ENCODE assay signal across 24 mouse cellular contexts in the genomic region with DNA sequence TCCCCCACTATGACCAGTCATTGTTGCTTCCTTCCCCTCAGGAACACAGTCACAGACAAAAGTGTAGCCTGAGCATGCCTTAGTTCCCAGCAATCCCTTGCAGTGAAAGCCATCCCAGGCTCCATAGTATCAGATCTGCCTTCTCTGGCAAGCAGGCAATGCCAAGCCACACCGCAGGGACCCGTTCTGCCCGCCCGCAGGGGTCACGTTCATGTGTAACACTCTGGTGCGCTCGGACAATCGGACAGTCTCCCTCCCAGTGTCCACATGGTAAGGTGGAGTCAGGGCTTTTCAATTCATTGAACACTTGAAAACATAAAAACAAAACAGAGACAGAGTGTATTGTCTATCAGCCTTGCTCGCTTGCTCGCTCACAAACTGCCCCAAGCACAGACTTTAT. TPM values are rescaled to one million over a fixed set of nuclear protein-coding genes. Genes with fewer than 3 reads are reported as not detected.
DNase-seq lines count a peak whose midpoint lies in the region; ATAC-seq and TF ChIP-seq lines count a peak whose summit lies in the region.
"Had no signal": no experiment of that assay in that cellular context is flagged by ENCODE, and none has a peak within 500 bp of the region (broad histone marks: within the 10 kb centered on the region; RNA-seq: fewer than 3 reads in every experiment).

No protein-coding gene starts in this region.

- 23% methylated on average over 10 of the region's 10 CpGs for WGBS in cerebellum, adult 2 months
- 76% methylated on average over 10 of the region's 10 CpGs for WGBS in hindbrain, embryonic 16.5 days
- 91% methylated on average over 10 of the region's 10 CpGs for WGBS in hindbrain, embryonic 10.5 days
- 89% methylated on average over 10 of the region's 10 CpGs for WGBS in midbrain, embryonic 15.5 days
- 81% methylated on average over 10 of the region's 10 CpGs for WGBS in midbrain, embryonic 13.5 days

- H3K27me3 ChIP-seq in cerebellum, adult 2 months (ENCODE audit: control insufficient read depth, insufficient read depth, low read length), result no peaks in the 10 kb centered on the region
- H3K27me3 ChIP-seq in hindbrain, embryonic 16.5 days (replicated peaks; ENCODE audit: control insufficient read depth, insufficient read depth, low read length), result no peaks in the 10 kb centered on the region
- no peaks in the 10 kb centered on the region for H3K27me3 ChIP-seq in hindbrain, embryonic 10.5 days (ENCODE audit: insufficient read depth, poor library complexity, severe bottlenecking)
- no peaks in the 10 kb centered on the region for H3K27me3 ChIP-seq in midbrain, embryonic 15.5 days (replicated peaks)
- H3K27me3 ChIP-seq in midbrain, embryonic 13.5 days, result no peaks in the 10 kb centered on the region
- H3K27me3 ChIP-seq: CH12.LX; embryonic facial prominence, embryonic 12.5 days; embryonic facial prominence, embryonic 15.5 days had no signal

- no peak overlapping the region for H3K4me3 ChIP-seq in cerebellum, adult 2 months (replicated peaks; ENCODE audit: insufficient read depth, low read depth, low read length)
- no peak overlapping the region for H3K4me3 ChIP-seq in hindbrain, embryonic 16.5 days (ENCODE audit: low read length)
- H3K4me3 ChIP-seq in hindbrain, embryonic 10.5 days, result no peak overlapping the region
- H3K4me3 ChIP-seq in midbrain, embryonic 15.5 days, result no peak overlapping the region
- no peak overlapping the region for H3K4me3 ChIP-seq in midbrain, embryonic 13.5 days (replicated peaks)
- H3K4me3 ChIP-seq: embryonic facial prominence, embryonic 12.5 days; embryonic facial prominence, embryonic 15.5 days; gastrocnemius, adult 2 months had no signal

- DNase-seq in cerebellum, postnatal 14 days, result peak; percentile 12 to 17
- DNase-seq in cerebellum, adult 2 months, result no peak
- DNase-seq in hindbrain, embryonic 10.5 days (ENCODE audit: low spot score), result no peak
- DNase-seq in Muller cell, postnatal 12 days (ENCODE audit: inconsistent ontology term), result peak; percentile 60
- DNase-seq: adrenal gland, adult 2 months; adrenal gland, postnatal 14 days; B cell, adult 2 months; cerebellum, adult 11 months; cerebellum, adult 8-10 months; forebrain, postnatal 0 days; gastrocnemius, adult 2 months; gastrocnemius, postnatal 14 days; heart, adult 11 months had no signal

- H3K9me3 ChIP-seq in hindbrain, embryonic 16.5 days (ENCODE audit: control insufficient read depth, low read length), result no peaks in the 10 kb centered on the region
- no peaks in the 10 kb centered on the region for H3K9me3 ChIP-seq in hindbrain, embryonic 10.5 days
- H3K9me3 ChIP-seq in midbrain, embryonic 15.5 days, result no peaks in the 10 kb centered on the region
- no peaks in the 10 kb centered on the region for H3K9me3 ChIP-seq in midbrain, embryonic 13.5 days
- H3K9me3 ChIP-seq: embryonic facial prominence, embryonic 12.5 days; embryonic facial prominence, embryonic 15.5 days; G1E had no signal

- TF ChIP-seq POLR2A in cerebellum, adult 2 months (IDR thresholded peaks at IDR 0.05; ENCODE audit: borderline replicate concordance, insufficient read depth, low read length), result no peak

- 0 out of 2 replicates have a peak, but pooled peaks have one; percentile 52 for ATAC-seq in hindbrain, embryonic 16.5 days
- ATAC-seq in midbrain, embryonic 15.5 days (replicated peaks), result 0 out of 2 replicates have a peak, but pooled peaks have one; percentile 24
- no peak for ATAC-seq in midbrain, embryonic 13.5 days
- ATAC-seq: forebrain, embryonic 14.5 days; forebrain, postnatal 0 days; intestine, postnatal 0 days had no signal

- H3K4me1 ChIP-seq in cerebellum, adult 2 months (ENCODE audit: control insufficient read depth, insufficient read depth, low read length), result peaks cover 7% of the 10 kb centered on the region
- no peaks in the 10 kb centered on the region for H3K4me1 ChIP-seq in hindbrain, embryonic 16.5 days (ENCODE audit: control insufficient read depth, insufficient read depth, low read depth, low read length)
- H3K4me1 ChIP-seq in hindbrain, embryonic 10.5 days (replicated peaks), result no peaks in the 10 kb centered on the region
- H3K4me1 ChIP-seq in midbrain, embryonic 15.5 days, result no peaks in the 10 kb centered on the region
- H3K4me1 ChIP-seq in midbrain, embryonic 13.5 days (replicated peaks), result no peaks in the 10 kb centered on the region
- H3K4me1 ChIP-seq: embryonic facial prominence, embryonic 12.5 days; embryonic facial prominence, embryonic 15.5 days had no signal

- H3K4me2 ChIP-seq in hindbrain, embryonic 16.5 days (ENCODE audit: low read length), result no peak overlapping the region
- no peak overlapping the region for H3K4me2 ChIP-seq in midbrain, embryonic 15.5 days
- no peak overlapping the region for H3K4me2 ChIP-seq in midbrain, embryonic 13.5 days (replicated peaks)
- H3K4me2 ChIP-seq: embryonic facial prominence, embryonic 12.5 days; embryonic facial prominence, embryonic 15.5 days; heart, embryonic 11.5 days had no signal

- TF ChIP-seq CTCF in cerebellum, adult 2 months (IDR thresholded peaks at IDR 0.05; ENCODE audit: borderline replicate concordance, insufficient read depth, low read depth, low read length), result no peak

- H3K36me3 ChIP-seq in hindbrain, embryonic 16.5 days (ENCODE audit: control insufficient read depth, insufficient read depth, low read length), result peaks cover 38% of the 10 kb centered on the region
- H3K36me3 ChIP-seq in hindbrain, embryonic 10.5 days, result peaks cover 98% of the 10 kb centered on the region
- H3K36me3 ChIP-seq in midbrain, embryonic 15.5 days (replicated peaks), result peaks cover 45% of the 10 kb centered on the region
- peaks cover 89% of the 10 kb centered on the region for H3K36me3 ChIP-seq in midbrain, embryonic 13.5 days

- H3K9ac ChIP-seq in hindbrain, embryonic 16.5 days (ENCODE audit: low read depth, low read length), result no peak overlapping the region
- H3K9ac ChIP-seq in midbrain, embryonic 15.5 days, result no peak overlapping the region
- H3K9ac ChIP-seq in midbrain, embryonic 13.5 days (replicated peaks), result no peak overlapping the region
- H3K9ac ChIP-seq: embryonic facial prominence, embryonic 12.5 days; embryonic facial prominence, embryonic 15.5 days; forebrain, postnatal 0 days had no signal

- H3K27ac ChIP-seq in cerebellum, adult 2 months (ENCODE audit: insufficient read depth, low read length), result no peak overlapping the region
- H3K27ac ChIP-seq in hindbrain, embryonic 16.5 days (ENCODE audit: low read depth, low read length), result no peak overlapping the region
- no peak overlapping the region for H3K27ac ChIP-seq in hindbrain, embryonic 10.5 days
- H3K27ac ChIP-seq in midbrain, embryonic 15.5 days, result no peak overlapping the region
- no peak overlapping the region for H3K27ac ChIP-seq in midbrain, embryonic 13.5 days
- H3K27ac ChIP-seq: embryonic facial prominence, embryonic 12.5 days; embryonic facial prominence, embryonic 15.5 days had no signal

RNA-seq across cellular contexts. Expression of a gene that starts 44.7 kb away (rescaled TPM):
- 32.9 and 35.5 TPM in 2 replicates for polyA plus RNA-seq in cerebellum, adult 2 months (2012; rRNA removed)
- polyA plus RNA-seq in hindbrain, embryonic 16.5 days (2015; fragmentation: Nextera tagmentation; extraction: Ambion mirVana), result 15.9 and 16.6 TPM in 2 replicates
- 3.3 and 3.7 TPM in 2 replicates for polyA plus RNA-seq in hindbrain, embryonic 10.5 days (2016; fragmentation: Nextera tagmentation; extraction: Ambion mirVana)
- 17.0 and 18.4 TPM in 2 replicates for polyA plus RNA-seq in midbrain, embryonic 15.5 days (2015; fragmentation: Nextera tagmentation; extraction: Ambion mirVana)
- 8.1 and 8.7 TPM in 2 replicates for polyA plus RNA-seq in midbrain, embryonic 13.5 days (2015; fragmentation: Nextera tagmentation; extraction: Ambion mirVana)
- polyA plus RNA-seq: G1E; heart, postnatal 0 days had no signal

Comparison
In these comparisons a context has a peak if more than half of its experiments do, and no peak if none do; other contexts are left out.
1. DNase-seq: peak in cerebellum, postnatal 14 days (2 of 2) and Muller cell, postnatal 12 days (single experiment); none in cerebellum, adult 2 months (0 of 2) and hindbrain, embryonic 10.5 days (single experiment).